Mouse (Mus musculus) forebrain, embryonic 13.5 days (tissue): ENCODE measurements around the gene Dusp3. TPM values are rescaled to one million over a fixed set of nuclear protein-coding genes. Genes with fewer than 3 reads are reported as not detected.
A peak's percentile ranks its signal among the peaks of the same experiment; 100 is the strongest.

Experiments
- ATAC-seq: fragments of 200-750 bp; cut with Nextera tagmentation; 2 replicates; pipeline ENCODE4 v1.8.0; 2017
- H3K27ac ChIP-seq: fragments of 300-500 bp; sonication (generic); 2 replicates; pipeline ENCODE4 v1.5.1; 2015; ENCODE audit warnings: inconsistent platforms, mild to moderate bottlenecking, moderate library complexity
- H3K27me3 ChIP-seq: fragments of 300-500 bp; sonication (generic); 2 replicates; pipeline ENCODE4 v1.6.1; 2015; ENCODE audit warnings: mild to moderate bottlenecking, inconsistent platforms
- H3K36me3 ChIP-seq: fragments of 300-500 bp; sonication (generic); 2 replicates; pipeline ENCODE4 v1.6.1; 2015; ENCODE audit warnings: mild to moderate bottlenecking, inconsistent platforms; ENCODE audit not compliant: poor library complexity, severe bottlenecking
- H3K4me1 ChIP-seq: fragments of 300-500 bp; sonication (generic); 2 replicates; pipeline ENCODE4 v1.6.1; 2015; ENCODE audit warnings: inconsistent platforms
- H3K4me2 ChIP-seq: fragments of 300-500 bp; sonication (generic); 2 replicates; pipeline ENCODE4 v1.6.1; 2015; ENCODE audit warnings: inconsistent platforms, mild to moderate bottlenecking, moderate library complexity
- H3K4me3 ChIP-seq: fragments of 300-500 bp; sonication (generic); 2 replicates; pipeline ENCODE4 v1.5.1; 2015; ENCODE audit warnings: mild to moderate bottlenecking, inconsistent platforms
- H3K9ac ChIP-seq: fragments of 300-500 bp; sonication (generic); 2 replicates; pipeline ENCODE4 v1.6.1; 2015; ENCODE audit warnings: mild to moderate bottlenecking, inconsistent platforms
- H3K9me3 ChIP-seq: fragments of 300-500 bp; sonication (generic); replicated peaks from 2 replicates; pipeline ENCODE4 v1.6.1; 2016; ENCODE audit warnings: inconsistent platforms
- WGBS: fragments of 180-500 bp; shearing (Covaris S2); methylation state at CpG from one replicate; pipeline ENCODE4 v1.1.7; 2015; 5-methylcytosine and 5-hydroxymethylcytosine counted together
- polyA plus RNA-seq: library from polyadenylated mRNA; unstranded; fragments of >200 nt; fragmentation: Nextera tagmentation; extraction: Ambion mirVana; gene quantifications from 2 replicates; pipeline ENCODE4 v1.2.1, GENCODE M21; 2015

The Dusp3 gene
- polyA plus RNA-seq, 1 experiment from 2014 or later: 8.5 TPM

- Histone ChIP-seq H3K27ac (no peak overlapping the region), H3K27me3 (peaks cover 29% of the 10 kb centered on the region), H3K9me3 (no peaks in the 10 kb centered on the region), H3K9ac (no peak overlapping the region), H3K4me1 (peaks cover 10% of the 10 kb centered on the region), H3K36me3 (no peaks in the 10 kb centered on the region), H3K4me3 (no peak overlapping the region), H3K4me2 (no peak overlapping the region)
- WGBS: 13% methylated on average over 24 of the region's 24 CpGs
- ATAC-seq: no peak
Measured at GRCm38 (mm10) chr11:101952541-101953341, 34.1 kb downstream of the Dusp3 start.

- ATAC-seq: no peak
- WGBS: 95% methylated on average over 5 of the region's 5 CpGs
- no peak overlapping the region for H3K27ac ChIP-seq
Measured at GRCm38 (mm10) chr11:101950021-101950420, 36.8 kb downstream of the Dusp3 start.

GRCm38 (mm10) chr11:101946525-101946924 is 40.3 kb downstream of the Dusp3 start:
- Histone ChIP-seq H3K27me3 (peaks cover 3% of the 10 kb centered on the region; the same call in 1 of the 2 replicates), H3K9ac (no peak overlapping the region), H3K4me1 (peaks cover 3% of the 10 kb centered on the region; the same call in 1 of the 2 replicates), H3K9me3 (no peaks in the 10 kb centered on the region), H3K4me3 (no peak overlapping the region), H3K4me2 (no peak overlapping the region), H3K36me3 (no peaks in the 10 kb centered on the region), H3K27ac (no peak overlapping the region)
- no peak for ATAC-seq
- 27% methylated on average over 5 of the region's 5 CpGs for WGBS

More at GRCm38 (mm10) chr11:101950021-101950420, 36.8 kb downstream of the Dusp3 start:
- H3K9ac ChIP-seq: no peak overlapping the region
- peaks cover 9% of the 10 kb centered on the region for H3K4me1 ChIP-seq
- no peaks in the 10 kb centered on the region for H3K9me3 ChIP-seq
- H3K36me3 ChIP-seq: no peaks in the 10 kb centered on the region
- H3K4me3 ChIP-seq: no peak overlapping the region
- H3K27me3 ChIP-seq: peaks cover 23% of the 10 kb centered on the region
- no peak overlapping the region for H3K4me2 ChIP-seq

GRCm38 (mm10) chr11:101943055-101943454 is 43.8 kb downstream of the Dusp3 start:
- peaks cover 3% of the 10 kb centered on the region; the same call in 1 of the 2 replicates for H3K4me1 ChIP-seq
- H3K4me2 ChIP-seq: no peak overlapping the region
- no peak overlapping the region for H3K9ac ChIP-seq
- WGBS: 38% methylated on average over 3 of the region's 3 CpGs
- no peak overlapping the region for H3K27ac ChIP-seq
- ATAC-seq: no peak
- H3K36me3 ChIP-seq: no peaks in the 10 kb centered on the region
- peaks cover 17% of the 10 kb centered on the region for H3K27me3 ChIP-seq
- no peaks in the 10 kb centered on the region for H3K9me3 ChIP-seq
- H3K4me3 ChIP-seq: no peak overlapping the region

GRCm38 (mm10) chr11:101937108-101937507 is 49.7 kb downstream of the Dusp3 start:
- peaks cover 5% of the 10 kb centered on the region; the same call in 1 of the 2 replicates for H3K4me1 ChIP-seq
- H3K4me3 ChIP-seq: peak overlapping the region; percentile 43
- H3K36me3 ChIP-seq: no peaks in the 10 kb centered on the region
- under 1% methylated on average over 28 of the region's 32 CpGs for WGBS
- H3K4me2 ChIP-seq: peak overlapping the region; percentile 78
- no peaks in the 10 kb centered on the region for H3K9me3 ChIP-seq
- ATAC-seq: no peak
- no peak overlapping the region for H3K27ac ChIP-seq
- H3K9ac ChIP-seq: peak overlapping the region; percentile 71
- H3K27me3 ChIP-seq: peaks cover 41% of the 10 kb centered on the region

- ATAC-seq: no peak
- Histone ChIP-seq H3K4me2 (peak overlapping the region; percentile 78), H3K4me3 (no peak overlapping the region), H3K4me1 (peaks cover 5% of the 10 kb centered on the region; the same call in 1 of the 2 replicates), H3K9ac (no peak overlapping the region), H3K27me3 (peaks cover 41% of the 10 kb centered on the region), H3K9me3 (no peaks in the 10 kb centered on the region), H3K36me3 (no peaks in the 10 kb centered on the region), H3K27ac (no peak overlapping the region)
- 26% methylated on average over 7 of the region's 7 CpGs for WGBS
Measured at GRCm38 (mm10) chr11:101936421-101936820, 50.4 kb downstream of the Dusp3 start.

- Histone ChIP-seq H3K9me3 (no peaks in the 10 kb centered on the region), H3K27ac (no peak overlapping the region), H3K4me3 (no peak overlapping the region), H3K4me1 (peaks cover 5% of the 10 kb centered on the region; the same call in 1 of the 2 replicates), H3K4me2 (no peak overlapping the region), H3K9ac (no peak overlapping the region), H3K36me3 (no peaks in the 10 kb centered on the region), H3K27me3 (peaks cover 41% of the 10 kb centered on the region)
- no peak for ATAC-seq
- 87% methylated on average over 3 of the region's 3 CpGs for whole genome bisulfite sequencing
Measured at GRCm38 (mm10) chr11:101935743-101936142, 51.1 kb downstream of the Dusp3 start.

- 69% methylated on average over 4 of the region's 4 CpGs for WGBS
- ATAC-seq: no peak
- Histone ChIP-seq H3K9me3 (no peaks in the 10 kb centered on the region), H3K27ac (no peak overlapping the region), H3K4me2 (no peak overlapping the region), H3K36me3 (no peaks in the 10 kb centered on the region), H3K27me3 (peaks cover 18% of the 10 kb centered on the region), H3K4me1 (peaks cover 6% of the 10 kb centered on the region), H3K9ac (no peak overlapping the region), H3K4me3 (no peak overlapping the region)
Measured at GRCm38 (mm10) chr11:101931978-101932377, 54.8 kb downstream of the Dusp3 start.

GRCm38 (mm10) chr11:101928030-101928762 is 58.6 kb downstream of the Dusp3 start:
- Histone ChIP-seq H3K4me2 (no peak overlapping the region; the same call in 1 of the 2 replicates), H3K9me3 (no peaks in the 10 kb centered on the region), H3K9ac (no peak overlapping the region), H3K27ac (no peak overlapping the region), H3K4me1 (peaks cover 3% of the 10 kb centered on the region; the same call in 1 of the 2 replicates), H3K27me3 (0 out of 2 replicates have a peak, but pooled peaks cover 3% of the 10 kb centered on the region), H3K4me3 (no peak overlapping the region), H3K36me3 (no peaks in the 10 kb centered on the region)
- 46% methylated on average over 25 of the region's 25 CpGs for WGBS
- no peak for ATAC-seq

- no peak overlapping the region for H3K4me2 ChIP-seq
- 0 out of 2 replicates have a peak, but pooled peaks cover 3% of the 10 kb centered on the region for H3K27me3 ChIP-seq
- WGBS: 71% methylated on average over 10 of the region's 10 CpGs
- no peaks in the 10 kb centered on the region for H3K9me3 ChIP-seq
- no peak overlapping the region for H3K9ac ChIP-seq
- peaks cover 3% of the 10 kb centered on the region; the same call in 1 of the 2 replicates for H3K4me1 ChIP-seq
- H3K36me3 ChIP-seq: no peaks in the 10 kb centered on the region
- no peak overlapping the region for H3K4me3 ChIP-seq
- H3K27ac ChIP-seq: no peak overlapping the region
- no peak for ATAC-seq
Measured at GRCm38 (mm10) chr11:101926951-101927589, 59.7 kb downstream of the Dusp3 start.

- H3K4me3 ChIP-seq: no peak overlapping the region
- H3K9ac ChIP-seq: no peak overlapping the region
- H3K27ac ChIP-seq: no peak overlapping the region
- ATAC-seq: no peak
- H3K36me3 ChIP-seq: no peaks in the 10 kb centered on the region
- no peak overlapping the region for H3K4me2 ChIP-seq
- peaks cover 3% of the 10 kb centered on the region; the same call in 1 of the 2 replicates for H3K4me1 ChIP-seq
- no peaks in the 10 kb centered on the region for H3K9me3 ChIP-seq
- 67% methylated on average over 6 of the region's 6 CpGs for WGBS
- H3K27me3 ChIP-seq: 0 out of 2 replicates have a peak, but pooled peaks cover 3% of the 10 kb centered on the region
Measured at GRCm38 (mm10) chr11:101925636-101926035, 61.2 kb downstream of the Dusp3 start.
